Mouse (Mus musculus) B cell, adult 2 months (primary cell): ENCODE measurements around the gene Lrrc32.

Experiments used
- DNase-seq, 2 experiments: peaks; one replicate each; pipeline ENCODE4 v3.0.0; 2022

Lrrc32 gene

GRCm38 (mm10) chr7:98548839-98549238 is 59.8 kb downstream of the Lrrc32 start:
- no peak for DNase-seq

- DNase-seq = no peak
Measured at GRCm38 (mm10) chr7:98550596-98550995, 61.5 kb downstream of the Lrrc32 start.

DNA sequence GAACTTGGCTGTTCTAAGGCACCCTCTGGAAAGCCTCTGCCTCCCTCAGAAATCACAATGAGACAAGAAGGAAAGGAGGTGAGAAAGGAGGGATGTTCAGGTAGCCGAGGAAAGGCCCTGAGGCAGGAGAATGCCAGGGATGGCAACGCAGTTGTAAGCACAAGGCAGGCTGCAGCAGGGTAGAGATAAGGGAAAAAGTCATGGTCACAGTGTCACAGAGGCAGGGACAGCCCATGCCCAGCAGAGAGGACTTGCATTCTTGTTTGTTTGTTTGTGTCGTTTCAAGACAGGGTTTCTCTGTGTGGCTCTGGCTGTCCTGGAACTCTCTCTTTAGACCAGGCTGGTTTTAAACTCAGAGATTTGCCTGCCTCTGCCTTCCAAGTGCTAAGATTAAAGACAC is 62.0 kb downstream of the Lrrc32 start:
- no peak for DNase-seq
